Mouse (Mus musculus): ENCODE measurements around the gene Olfr560. TPM values are rescaled to one million over a fixed set of nuclear protein-coding genes. Genes with fewer than 3 reads are reported as not detected.

The Olfr560 gene
- polyA plus RNA-seq, 1 experiment from 2014 or later, result not detected

Other genes with a start within 250 kb of the Olfr560 start
- gene Olfr547, start 224.6 kb downstream of the Olfr560 start, polyA plus RNA-seq (2014; fragmentation: Nextera tagmentation; extraction: Ambion mirVana), result not detected in 2 replicates
- not detected in 2 replicates for gene Olfr548-ps1, start 218.5 kb downstream of the Olfr560 start, polyA plus RNA-seq (2014; fragmentation: Nextera tagmentation; extraction: Ambion mirVana)
- not detected in 2 replicates for gene Olfr549, start 209.5 kb downstream of the Olfr560 start, polyA plus RNA-seq (2014; fragmentation: Nextera tagmentation; extraction: Ambion mirVana)
- 0.88 and 1.3 TPM in 2 replicates for gene Trim21, start 193.9 kb downstream of the Olfr560 start, polyA plus RNA-seq (2014; fragmentation: Nextera tagmentation; extraction: Ambion mirVana)
- not detected in 2 replicates for gene Olfr550, start 187.9 kb downstream of the Olfr560 start, polyA plus RNA-seq (2014; fragmentation: Nextera tagmentation; extraction: Ambion mirVana)
- gene Olfr551, start 167.5 kb downstream of the Olfr560 start, polyA plus RNA-seq (2014; fragmentation: Nextera tagmentation; extraction: Ambion mirVana), result not detected in 2 replicates
- gene Olfr552, start 161.6 kb downstream of the Olfr560 start, polyA plus RNA-seq (2014; fragmentation: Nextera tagmentation; extraction: Ambion mirVana), result not detected in 2 replicates
- gene Olfr553, start 141.1 kb downstream of the Olfr560 start, polyA plus RNA-seq (2014; fragmentation: Nextera tagmentation; extraction: Ambion mirVana), result not detected in 2 replicates
- not detected in 2 replicates for gene Olfr554, start 120.9 kb downstream of the Olfr560 start, polyA plus RNA-seq (2014; fragmentation: Nextera tagmentation; extraction: Ambion mirVana)
- gene Olfr555, start 100.5 kb downstream of the Olfr560 start, polyA plus RNA-seq (2014; fragmentation: Nextera tagmentation; extraction: Ambion mirVana), result not detected in 2 replicates
- gene Olfr556, start 94.5 kb downstream of the Olfr560 start, polyA plus RNA-seq (2014; fragmentation: Nextera tagmentation; extraction: Ambion mirVana), result not detected in 2 replicates
- gene Trim68, start 72.0 kb downstream of the Olfr560 start, polyA plus RNA-seq (2014; fragmentation: Nextera tagmentation; extraction: Ambion mirVana), result 5.1 and 6.8 TPM in 2 replicates
- not detected in 2 replicates for gene Olfr557, start 63.5 kb downstream of the Olfr560 start, polyA plus RNA-seq (2014; fragmentation: Nextera tagmentation; extraction: Ambion mirVana)
- not detected in 2 replicates for gene Olfr558, start 57.2 kb downstream of the Olfr560 start, polyA plus RNA-seq (2014; fragmentation: Nextera tagmentation; extraction: Ambion mirVana)
- gene Olfr33, start 40.3 kb downstream of the Olfr560 start, polyA plus RNA-seq (2014; fragmentation: Nextera tagmentation; extraction: Ambion mirVana), result not detected in 2 replicates
- gene Olfr559, start 31.9 kb downstream of the Olfr560 start, polyA plus RNA-seq (2014; fragmentation: Nextera tagmentation; extraction: Ambion mirVana), result not detected in 2 replicates
- not detected in 2 replicates for gene Olfr78, start 105 bp upstream of the Olfr560 start, polyA plus RNA-seq (2014; fragmentation: Nextera tagmentation; extraction: Ambion mirVana)
- not detected in 2 replicates for gene Olfr561, start 11.9 kb upstream of the Olfr560 start, polyA plus RNA-seq (2014; fragmentation: Nextera tagmentation; extraction: Ambion mirVana)
- not detected in 2 replicates for gene Olfr564, start 44.1 kb upstream of the Olfr560 start, polyA plus RNA-seq (2014; fragmentation: Nextera tagmentation; extraction: Ambion mirVana)
- not detected in 2 replicates for gene Olfr566, start 99.4 kb upstream of the Olfr560 start, polyA plus RNA-seq (2014; fragmentation: Nextera tagmentation; extraction: Ambion mirVana)
- gene Olfr568, start 117.8 kb upstream of the Olfr560 start, polyA plus RNA-seq (2014; fragmentation: Nextera tagmentation; extraction: Ambion mirVana), result not detected in 2 replicates
- gene Olfr569, start 131.5 kb upstream of the Olfr560 start, polyA plus RNA-seq (2014; fragmentation: Nextera tagmentation; extraction: Ambion mirVana), result not detected in 2 replicates
- not detected in 2 replicates for gene Olfr570, start 135.2 kb upstream of the Olfr560 start, polyA plus RNA-seq (2014; fragmentation: Nextera tagmentation; extraction: Ambion mirVana)
- not detected in 2 replicates for gene Olfr571, start 158.2 kb upstream of the Olfr560 start, polyA plus RNA-seq (2014; fragmentation: Nextera tagmentation; extraction: Ambion mirVana)
- not detected in 2 replicates for gene Olfr572, start 165.0 kb upstream of the Olfr560 start, polyA plus RNA-seq (2014; fragmentation: Nextera tagmentation; extraction: Ambion mirVana)
- not detected in 2 replicates for gene Olfr573-ps1, start 183.2 kb upstream of the Olfr560 start, polyA plus RNA-seq (2014; fragmentation: Nextera tagmentation; extraction: Ambion mirVana)
- gene Olfr574, start 189.1 kb upstream of the Olfr560 start, polyA plus RNA-seq (2014; fragmentation: Nextera tagmentation; extraction: Ambion mirVana), result not detected in 2 replicates
- not detected in 2 replicates for gene Olfr575, start 199.4 kb upstream of the Olfr560 start, polyA plus RNA-seq (2014; fragmentation: Nextera tagmentation; extraction: Ambion mirVana)
- gene Olfr576, start 203.3 kb upstream of the Olfr560 start, polyA plus RNA-seq (2014; fragmentation: Nextera tagmentation; extraction: Ambion mirVana), result not detected in 2 replicates
- gene Olfr577, start 216.6 kb upstream of the Olfr560 start, polyA plus RNA-seq (2014; fragmentation: Nextera tagmentation; extraction: Ambion mirVana), result not detected in 2 replicates
- not detected in 2 replicates for gene Olfr578, start 230.0 kb upstream of the Olfr560 start, polyA plus RNA-seq (2014; fragmentation: Nextera tagmentation; extraction: Ambion mirVana)